Mouse (Mus musculus): ENCODE data around the gene Kdm2b.

GRCm38 (mm10) chr5:122876671-122877070 lies 113.0 kb downstream of the Kdm2b start:
- TF ChIP-seq CTCF (IDR thresholded peaks at IDR 0.05; ENCODE audit: low read depth) (no peak), EP300 (IDR thresholded peaks at IDR 0.05; ENCODE audit: low read depth) (no peak)
